Mouse (Mus musculus) urinary bladder, postnatal 36 days (tissue): ENCODE measurements around the gene Emc10.
A peak's percentile ranks its signal among the peaks of the same experiment; 100 is the strongest.

ENCODE experiments used
- DNase-seq, 2 experiments: peaks; one replicate each; pipeline ENCODE4 v3.0.0; 2022; ENCODE audit warnings: low spot score in 2 of 2, mixed read lengths in 1 of 2

The Emc10 gene

GRCm38 (mm10) chr7:44485572-44486195 is 10.6 kb downstream of the Emc10 start:
- no peak for DNase-seq

GRCm38 (mm10) chr7:44484841-44485571 is 11.3 kb downstream of the Emc10 start:
- peak; percentile 58 to 64 for DNase-seq

- no peak for DNase-seq
These were observed 12.2 kb downstream of the Emc10 start for GRCm38 (mm10) chr7:44484109-44484508.

GRCm38 (mm10) chr7:44482836-44483435 is 13.4 kb downstream of the Emc10 start:
- no peak for DNase-seq

GRCm38 (mm10) chr7:44475046-44475614 is 21.2 kb downstream of the Emc10 start:
- no peak for DNase-seq

GRCm38 (mm10) chr7:44474419-44474818 is 21.9 kb downstream of the Emc10 start:
- DNase-seq, result no peak

- DNase-seq, result no peak
These were observed 23.2 kb downstream of the Emc10 start for GRCm38 (mm10) chr7:44472961-44473646.

GRCm38 (mm10) chr7:44472558-44472885 is 23.8 kb downstream of the Emc10 start:
- no peak for DNase-seq

GRCm38 (mm10) chr7:44471880-44472557 is 24.3 kb downstream of the Emc10 start:
- DNase-seq, result no peak

GRCm38 (mm10) chr7:44470696-44471612 is 25.4 kb downstream of the Emc10 start:
- no peak for DNase-seq

GRCm38 (mm10) chr7:44469677-44470675 is 26.4 kb downstream of the Emc10 start:
- DNase-seq, result no peak

GRCm38 (mm10) chr7:44468644-44469285 is 27.6 kb downstream of the Emc10 start:
- no peak for DNase-seq

GRCm38 (mm10) chr7:44467811-44468411 is 28.4 kb downstream of the Emc10 start, which contains the start of gene Josd2:
Josd2 (plus strand) TSS chr7:44467980.
- DNase-seq, result peak; percentile 91 to 94

GRCm38 (mm10) chr7:44466888-44467311 is 29.4 kb downstream of the Emc10 start:
- DNase-seq, result no peak

GRCm38 (mm10) chr7:44466006-44466887 is 30.1 kb downstream of the Emc10 start:
- no peak for DNase-seq

- no peak for DNase-seq
These were observed 31.2 kb downstream of the Emc10 start, which contains the start of gene Aspdh for GRCm38 (mm10) chr7:44465111-44465510. Aspdh (plus strand) TSS chr7:44465391.

GRCm38 (mm10) chr7:44464511-44464910 is 31.8 kb downstream of the Emc10 start:
- DNase-seq, result no peak
